Mouse (Mus musculus) hindbrain, postnatal 0 days (tissue): ENCODE measurements around the gene Wrap73. TPM values are rescaled to one million over a fixed set of nuclear protein-coding genes. Genes with fewer than 3 reads are reported as not detected.

Experiments used
- ATAC-seq: fragments of 200-750 bp; cut with Nextera tagmentation; 2 replicates; pipeline ENCODE4 v1.8.0; 2017; ENCODE audit warnings: mild to moderate bottlenecking, moderate TSS enrichment, moderate library complexity
- DNase-seq: peaks from one replicate; pipeline ENCODE4 v3.0.0-alpha.2; 2015; ENCODE audit warnings: low spot score
- H3K27ac ChIP-seq: fragments of 300-500 bp; sonication (generic); 2 replicates; pipeline ENCODE4 v1.5.1; 2014; ENCODE audit warnings: mild to moderate bottlenecking
- H3K27me3 ChIP-seq: fragments of 300-500 bp; sonication (generic); 2 replicates; pipeline ENCODE4 v1.6.1; 2014; ENCODE audit warnings: low read length, mixed read lengths; ENCODE audit not compliant: insufficient read depth
- H3K36me3 ChIP-seq: fragments of 300-500 bp; sonication (generic); 2 replicates; pipeline ENCODE4 v1.6.1; 2014; ENCODE audit warnings: low read length, mixed read lengths; ENCODE audit not compliant: insufficient read depth
- H3K4me1 ChIP-seq: fragments of 300-500 bp; sonication (generic); 2 replicates; pipeline ENCODE4 v1.6.1; 2014; ENCODE audit warnings: antibody characterized with exemption, low read length, mixed read lengths; ENCODE audit not compliant: insufficient read depth
- H3K4me2 ChIP-seq: fragments of 300-500 bp; sonication (generic); 2 replicates; pipeline ENCODE4 v1.6.1; 2014; ENCODE audit warnings: low read depth, mild to moderate bottlenecking, low read length, moderate library complexity, mixed read lengths
- H3K4me3 ChIP-seq: fragments of 300-500 bp; sonication (generic); 2 replicates; pipeline ENCODE4 v1.5.1; 2014; ENCODE audit warnings: low read length
- H3K9ac ChIP-seq: fragments of 300-500 bp; sonication (generic); replicated peaks from 2 replicates; pipeline ENCODE4 v1.6.1; 2014; ENCODE audit warnings: mild to moderate bottlenecking, low read length, moderate library complexity, mixed read lengths
- H3K9me3 ChIP-seq: fragments of 300-500 bp; sonication (generic); 2 replicates; pipeline ENCODE4 v1.6.1; 2016; ENCODE audit warnings: low read length, mixed read lengths
- CTCF ChIP-seq: IDR thresholded peaks from 2 replicates; pipeline ENCODE4 v1.5.1; 2016; ENCODE audit warnings: antibody characterized with exemption, control low read depth, low read depth
- WGBS: fragments of 180-500 bp; shearing (Covaris S2); extraction: QIAGEN DNeasy Blood & Tissue Kit; methylation state at CpG from one replicate; pipeline ENCODE4 v1.1.7; 2014; 5-methylcytosine and 5-hydroxymethylcytosine counted together
- polyA plus RNA-seq: library from polyadenylated mRNA; unstranded; fragments of >200 nt; fragmentation: Nextera tagmentation; extraction: Ambion mirVana; gene quantifications from 2 replicates; pipeline ENCODE4 v1.2.1, GENCODE M21; 2015
- total RNA-seq: library from RNA; depleted of rRNA; stranded (reverse); fragments of >200 nt; gene quantifications from 2 replicates; pipeline ENCODE4 v1.2.3, GENCODE M21; 2014

Wrap73 gene
- total and polyA plus RNA-seq, 2 experiments from 2014 or later: 36.5 to 76.7 TPM

- Histone ChIP-seq H3K4me1 (no peaks in the 10 kb centered on the region), H3K9ac (no peak overlapping the region), H3K27ac (no peak overlapping the region), H3K36me3 (no peaks in the 10 kb centered on the region), H3K4me3 (no peak overlapping the region), H3K9me3 (no peaks in the 10 kb centered on the region), H3K4me2 (no peak overlapping the region), H3K27me3 (no peaks in the 10 kb centered on the region)
- DNase-seq: no peak
- 72% methylated on average over 11 of the region's 11 CpGs for WGBS
- ATAC-seq: no peak
- no peak for TF ChIP-seq CTCF
These were observed 20.4 kb upstream of the Wrap73 start for GRCm38 (mm10) chr4:154121800-154122199.

- ATAC-seq (no peak), DNase-seq (no peak)
- 66% methylated on average over 7 of the region's 7 CpGs for WGBS
- Histone ChIP-seq H3K27me3 (no peaks in the 10 kb centered on the region), H3K36me3 (no peaks in the 10 kb centered on the region), H3K9me3 (no peaks in the 10 kb centered on the region), H3K4me2 (no peak overlapping the region), H3K27ac (no peak overlapping the region), H3K4me3 (no peak overlapping the region), H3K4me1 (no peaks in the 10 kb centered on the region), H3K9ac (no peak overlapping the region)
- no peak for TF ChIP-seq CTCF
These were observed 19.8 kb upstream of the Wrap73 start for GRCm38 (mm10) chr4:154122374-154122773.

- Histone ChIP-seq H3K9ac (no peak overlapping the region), H3K4me2 (no peak overlapping the region), H3K9me3 (no peaks in the 10 kb centered on the region), H3K36me3 (no peaks in the 10 kb centered on the region), H3K27me3 (no peaks in the 10 kb centered on the region), H3K4me3 (no peak overlapping the region), H3K27ac (no peak overlapping the region), H3K4me1 (no peaks in the 10 kb centered on the region)
- DNase-seq: no peak
- 77% methylated on average over 6 of the region's 6 CpGs for WGBS
- no peak for ATAC-seq
- no peak for TF ChIP-seq CTCF
These were observed 18.6 kb upstream of the Wrap73 start for GRCm38 (mm10) chr4:154123553-154123952.

- H3K4me3 ChIP-seq: no peak overlapping the region
These were observed 17.0 kb upstream of the Wrap73 start for GRCm38 (mm10) chr4:154125202-154125601.

GRCm38 (mm10) chr4:154127273-154127672 is 14.9 kb upstream of the Wrap73 start:
- H3K4me1 ChIP-seq: no peaks in the 10 kb centered on the region
- 76% methylated on average over 3 of the region's 3 CpGs for WGBS
- no peak overlapping the region for H3K4me3 ChIP-seq

More at GRCm38 (mm10) chr4:154125202-154125601, 17.0 kb upstream of the Wrap73 start:
- no peaks in the 10 kb centered on the region for H3K4me1 ChIP-seq
- no peak overlapping the region for H3K27ac ChIP-seq
- 0 out of 2 replicates have a peak, but pooled peaks cover 5% of the 10 kb centered on the region for H3K27me3 ChIP-seq
- no peak for ATAC-seq
- TF ChIP-seq CTCF: no peak
- H3K9ac ChIP-seq: no peak overlapping the region
- DNase-seq: no peak
- H3K9me3 ChIP-seq: no peaks in the 10 kb centered on the region
- no peaks in the 10 kb centered on the region for H3K36me3 ChIP-seq
- no peak overlapping the region for H3K4me2 ChIP-seq
- WGBS: 66% methylated on average over 5 of the region's 5 CpGs

GRCm38 (mm10) chr4:154129950-154130349 is 12.2 kb upstream of the Wrap73 start:
- no peak for TF ChIP-seq CTCF
- no peaks in the 10 kb centered on the region for H3K4me1 ChIP-seq
- no peaks in the 10 kb centered on the region for H3K36me3 ChIP-seq
- no peak overlapping the region for H3K9ac ChIP-seq
- ATAC-seq (no peak), DNase-seq (no peak)
- no peak overlapping the region for H3K4me3 ChIP-seq
- no peak overlapping the region for H3K4me2 ChIP-seq
- H3K27ac ChIP-seq: no peak overlapping the region
- H3K27me3 ChIP-seq: 0 out of 2 replicates have a peak, but pooled peaks cover 5% of the 10 kb centered on the region
- H3K9me3 ChIP-seq: no peaks in the 10 kb centered on the region

More at GRCm38 (mm10) chr4:154127273-154127672, 14.9 kb upstream of the Wrap73 start:
- Histone ChIP-seq H3K9ac (no peak overlapping the region), H3K27me3 (0 out of 2 replicates have a peak, but pooled peaks cover 5% of the 10 kb centered on the region), H3K27ac (no peak overlapping the region), H3K9me3 (no peaks in the 10 kb centered on the region), H3K4me2 (no peak overlapping the region), H3K36me3 (no peaks in the 10 kb centered on the region)
- TF ChIP-seq CTCF: no peak
- DNase-seq (no peak), ATAC-seq (no peak)

GRCm38 (mm10) chr4:154131894-154132293 is 10.3 kb upstream of the Wrap73 start:
- no peak overlapping the region for H3K27ac ChIP-seq
- H3K4me1 ChIP-seq: no peaks in the 10 kb centered on the region
- H3K36me3 ChIP-seq: no peaks in the 10 kb centered on the region
- H3K4me3 ChIP-seq: no peak overlapping the region
- WGBS: 78% methylated on average over 4 of the region's 4 CpGs
- no peak overlapping the region for H3K4me2 ChIP-seq
- ATAC-seq: no peak
- H3K9ac ChIP-seq: no peak overlapping the region
- H3K9me3 ChIP-seq: no peaks in the 10 kb centered on the region
- no peak for TF ChIP-seq CTCF
- H3K27me3 ChIP-seq: peaks cover 16% of the 10 kb centered on the region; the same call in 1 of the 2 replicates
- DNase-seq: no peak
